Mouse (Mus musculus) liver, embryonic 14.5 days (tissue): ENCODE data around the gene Srgap3. TPM values are rescaled to one million over a fixed set of nuclear protein-coding genes. Genes with fewer than 3 reads are reported as not detected.

Source experiments
- ATAC-seq: fragments of 200-750 bp; cut with Nextera tagmentation; 2 replicates; pipeline ENCODE4 v1.8.0; 2017; ENCODE audit warnings: moderate number of reproducible peaks, mild to moderate bottlenecking, moderate library complexity; ENCODE audit not compliant: insufficient read depth
- DNase-seq, 3 experiments: peaks; one replicate each; pipeline ENCODE4 v3.0.0-alpha.2; 2012 to 2013; ENCODE audit warnings: low read depth in 3 of 3, low spot score in 3 of 3
- H3K27ac ChIP-seq: fragments of 300-500 bp; sonication (generic); 2 replicates; pipeline ENCODE4 v1.5.1; 2014; ENCODE audit warnings: moderate library complexity, mild to moderate bottlenecking, control low read depth, inconsistent platforms
- H3K27me3 ChIP-seq: fragments of 300-500 bp; sonication (generic); 2 replicates; pipeline ENCODE4 v1.6.1; 2014; ENCODE audit warnings: mild to moderate bottlenecking, low read length, moderate library complexity; ENCODE audit not compliant: control insufficient read depth, insufficient read depth
- H3K36me3 ChIP-seq: fragments of 300-500 bp; sonication (generic); replicated peaks from 2 replicates; pipeline ENCODE4 v1.6.1; 2014; ENCODE audit warnings: low read depth; ENCODE audit not compliant: control insufficient read depth, insufficient read depth
- H3K4me1 ChIP-seq, 2 experiments: fragments of 200-500 bp in 1 of 2; fragments of 300-500 bp in 1 of 2; sonication (generic) in 1 of 2; replicated peaks; 2 replicates each; pipeline ENCODE4 v1.6.1; 2012 to 2014; ENCODE audit warnings: antibody characterized with exemption in 1 of 2, inconsistent platforms in 1 of 2, low read length in 1 of 2; ENCODE audit not compliant: control insufficient read depth in 2 of 2, insufficient read depth in 2 of 2
- H3K4me2 ChIP-seq: fragments of 300-500 bp; sonication (generic); 2 replicates; pipeline ENCODE4 v1.6.1; 2014; ENCODE audit warnings: low read depth, mild to moderate bottlenecking, control low read depth, moderate library complexity
- H3K4me3 ChIP-seq, 2 experiments: fragments of 200-500 bp in 1 of 2; fragments of 300-500 bp in 1 of 2; sonication (generic) in 1 of 2; 2 replicates each; pipeline ENCODE4 v1.5.1; 2012 to 2014; ENCODE audit warnings: low read depth in 2 of 2, low read length in 2 of 2, mild to moderate bottlenecking in 2 of 2, control low read depth in 1 of 2, inconsistent platforms in 1 of 2, moderate library complexity in 1 of 2; ENCODE audit not compliant: insufficient read depth in 1 of 2
- H3K9ac ChIP-seq: fragments of 300-500 bp; sonication (generic); replicated peaks from 2 replicates; pipeline ENCODE4 v1.6.1; 2014; ENCODE audit warnings: mild to moderate bottlenecking, control low read depth, moderate library complexity
- H3K9me3 ChIP-seq: fragments of 300-500 bp; sonication (generic); 2 replicates; pipeline ENCODE4 v1.6.1; 2016; ENCODE audit warnings: low read length, mixed read lengths; ENCODE audit not compliant: control insufficient read depth
- CTCF ChIP-seq: IDR thresholded peaks from 2 replicates; pipeline ENCODE4 v1.5.1; 2016; ENCODE audit warnings: antibody characterized with exemption, low read depth, control low read depth
- EP300 ChIP-seq: IDR thresholded peaks from 2 replicates; pipeline ENCODE4 v1.6.1; 2016; ENCODE audit warnings: antibody characterized with exemption, low read depth
- WGBS: fragments of 180-500 bp; shearing (Covaris S2); extraction: QIAGEN DNeasy Blood & Tissue Kit; methylation state at CpG from one replicate; pipeline ENCODE4 v1.1.7; 2014; ENCODE audit not compliant: insufficient replicate concordance; 5-methylcytosine and 5-hydroxymethylcytosine counted together
- polyA plus RNA-seq, 2 experiments: library from polyadenylated mRNA; depleted of rRNA in 1 of 2; stranded (reverse) in 1 of 2; unstranded in 1 of 2; fragments of >200 nt; fragmentation: Nextera tagmentation in 1 of 2; extraction: Ambion mirVana in 1 of 2; gene quantifications; 2 replicates each; pipeline versions ENCODE4 v1.2.1 to v1.2.3; 2012 to 2014

The Srgap3 gene
- polyA plus RNA-seq, 2 experiments, result 0.20 to 0.27 TPM

GRCm38 (mm10) chr6:112833763-112834162, 113.3 kb downstream of the Srgap3 start:
- Histone ChIP-seq H3K27me3 (no peaks in the 10 kb centered on the region), H3K4me1 (peaks cover 0 to 4% of the 10 kb centered on the region in 2 experiments; a peak in 1 of 4 replicates), H3K9ac (no peak overlapping the region), H3K4me3 (no peak overlapping the region), H3K9me3 (no peaks in the 10 kb centered on the region), H3K36me3 (no peaks in the 10 kb centered on the region), H3K4me2 (no peak overlapping the region), H3K27ac (no peak overlapping the region)
- 32% methylated on average over 6 of the region's 6 CpGs for WGBS
- ATAC-seq (no peak), DNase-seq (no peak)
- TF ChIP-seq CTCF, result no peak
- TF ChIP-seq EP300, result no peak

- Histone ChIP-seq H3K4me3 (no peak overlapping the region), H3K27ac (no peak overlapping the region), H3K36me3 (no peaks in the 10 kb centered on the region), H3K27me3 (no peaks in the 10 kb centered on the region), H3K4me2 (no peak overlapping the region), H3K9me3 (no peaks in the 10 kb centered on the region), H3K9ac (no peak overlapping the region), H3K4me1 (peaks cover 0 to 4% of the 10 kb centered on the region in 2 experiments; a peak in 1 of 4 replicates)
- 64% methylated on average over 12 of the region's 12 CpGs for WGBS
- DNase-seq (no peak), ATAC-seq (no peak)
- TF ChIP-seq CTCF (no peak), EP300 (no peak)
Measured at GRCm38 (mm10) chr6:112829196-112829595, 117.9 kb downstream of the Srgap3 start.

- Histone ChIP-seq H3K27ac (no peak overlapping the region), H3K4me2 (no peak overlapping the region), H3K36me3 (no peaks in the 10 kb centered on the region), H3K4me1 (peaks cover 0 to 4% of the 10 kb centered on the region in 2 experiments; a peak in 1 of 4 replicates), H3K9me3 (no peaks in the 10 kb centered on the region), H3K27me3 (no peaks in the 10 kb centered on the region), H3K9ac (no peak overlapping the region), H3K4me3 (no peak overlapping the region)
- WGBS, result 61% methylated on average over 5 of the region's 5 CpGs
- TF ChIP-seq CTCF (no peak), EP300 (no peak)
- ATAC-seq (no peak), DNase-seq (no peak)
Measured at GRCm38 (mm10) chr6:112828420-112828819, 118.6 kb downstream of the Srgap3 start.

- no peaks in the 10 kb centered on the region for H3K9me3 ChIP-seq
- DNase-seq, result no peak
- no peak overlapping the region for H3K4me3 ChIP-seq
- H3K27ac ChIP-seq, result no peak overlapping the region
- H3K36me3 ChIP-seq, result no peaks in the 10 kb centered on the region
- TF ChIP-seq CTCF, result no peak
- no peak for TF ChIP-seq EP300
- H3K27me3 ChIP-seq, result no peaks in the 10 kb centered on the region
- WGBS, result 69% methylated on average over 6 of the region's 6 CpGs
- ATAC-seq, result no peak
- no peak overlapping the region for H3K4me2 ChIP-seq
- peaks cover 0 to 4% of the 10 kb centered on the region in 2 experiments; a peak in 1 of 4 replicates for H3K4me1 ChIP-seq
- H3K9ac ChIP-seq, result no peak overlapping the region
Measured at GRCm38 (mm10) chr6:112825657-112826056, 121.4 kb downstream of the Srgap3 start.

GRCm38 (mm10) chr6:112823096-112823495, 124.0 kb downstream of the Srgap3 start:
- DNase-seq (no peak), ATAC-seq (no peak)
- H3K4me1 ChIP-seq, result peaks cover 0 to 4% of the 10 kb centered on the region in 2 experiments; a peak in 1 of 4 replicates
- no peaks in the 10 kb centered on the region for H3K36me3 ChIP-seq
- no peak overlapping the region for H3K4me2 ChIP-seq
- no peak overlapping the region for H3K27ac ChIP-seq
- TF ChIP-seq EP300 (no peak), CTCF (no peak)
- H3K9me3 ChIP-seq, result no peaks in the 10 kb centered on the region
- H3K27me3 ChIP-seq, result no peaks in the 10 kb centered on the region
- no peak overlapping the region for H3K4me3 ChIP-seq
- no peak overlapping the region for H3K9ac ChIP-seq
- 68% methylated on average over 6 of the region's 6 CpGs for WGBS
